Mouse (Mus musculus): ENCODE results near the gene Ndufb5.
A peak's percentile ranks its signal among the peaks of the same experiment; 100 is the strongest.
"Not testable (repeated sequence)": the region's sequence is repeated elsewhere in the genome, so short reads cannot be mapped to it uniquely, and the experiment has no call there.

Gene Ndufb5

DNA sequence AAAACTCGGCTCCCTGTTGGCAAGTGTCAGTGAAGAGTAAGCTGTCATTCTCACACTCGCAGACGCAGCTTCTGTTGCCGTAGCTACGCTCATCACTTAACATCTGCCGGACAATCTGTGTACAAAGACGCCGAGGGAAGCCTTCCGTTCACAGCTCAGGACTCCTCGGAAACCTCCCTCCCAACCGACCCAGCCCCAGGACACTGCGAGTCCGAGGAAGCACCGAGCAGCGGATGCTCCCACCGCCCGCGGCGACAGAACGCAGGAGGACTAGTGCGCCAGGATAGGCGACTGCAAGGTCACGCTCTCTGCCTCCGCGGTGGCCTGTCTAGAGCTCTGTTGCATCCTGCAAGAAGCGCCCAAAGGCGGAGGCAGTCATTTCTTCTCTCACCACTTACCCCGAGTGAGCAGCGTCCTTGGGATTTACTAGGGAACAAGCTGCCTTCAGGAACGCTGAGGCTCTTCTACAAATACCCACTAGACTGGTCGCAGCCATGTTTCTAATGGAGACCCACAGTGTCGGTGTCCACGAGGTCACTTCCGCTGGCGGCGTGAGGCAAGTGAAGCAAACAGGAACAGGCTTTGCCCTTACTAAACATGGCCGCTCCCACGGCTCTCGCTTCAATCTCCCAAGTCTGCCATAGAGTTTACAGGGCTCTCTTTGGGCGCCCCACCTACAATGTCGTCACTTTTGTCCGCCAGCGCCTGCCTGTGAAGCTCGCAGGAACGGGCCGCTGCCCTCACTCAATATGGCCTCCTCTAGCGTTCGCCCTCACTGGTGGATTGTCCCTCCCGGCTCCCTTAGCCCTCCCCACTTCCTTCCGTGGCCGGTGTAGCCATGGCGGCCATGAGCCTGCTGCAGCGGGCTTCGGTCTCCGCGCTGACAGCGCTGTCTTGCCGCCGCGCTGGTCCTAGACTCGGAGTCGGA lies at the start of gene Ndufb5:
TSS of gene Ndufb5 (plus strand) at position 747 of the 928 bp plus-strand sequence.
- peak; percentile 97 for DNase-seq

DNA sequence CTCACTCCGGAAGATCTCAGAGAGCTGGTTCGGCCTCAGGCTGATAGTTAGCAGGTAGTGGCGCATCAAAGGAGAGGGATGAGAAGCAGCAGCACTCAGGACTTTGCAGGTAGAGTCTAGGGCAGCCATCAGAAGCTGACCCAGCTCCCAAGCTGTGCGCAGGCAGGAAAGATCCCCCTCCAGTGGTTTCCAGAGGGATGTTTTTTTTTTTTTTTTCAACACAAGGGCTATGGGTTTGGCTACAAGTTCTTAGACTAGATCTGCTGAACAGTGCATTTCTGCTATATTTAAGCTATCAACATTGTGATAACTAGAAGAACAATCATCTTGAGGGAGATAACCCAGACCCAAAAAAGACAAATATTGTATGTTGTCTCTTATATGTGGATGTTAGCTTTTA lies 49.6 kb upstream of the Ndufb5 start:
- no peak for DNase-seq

DNA sequence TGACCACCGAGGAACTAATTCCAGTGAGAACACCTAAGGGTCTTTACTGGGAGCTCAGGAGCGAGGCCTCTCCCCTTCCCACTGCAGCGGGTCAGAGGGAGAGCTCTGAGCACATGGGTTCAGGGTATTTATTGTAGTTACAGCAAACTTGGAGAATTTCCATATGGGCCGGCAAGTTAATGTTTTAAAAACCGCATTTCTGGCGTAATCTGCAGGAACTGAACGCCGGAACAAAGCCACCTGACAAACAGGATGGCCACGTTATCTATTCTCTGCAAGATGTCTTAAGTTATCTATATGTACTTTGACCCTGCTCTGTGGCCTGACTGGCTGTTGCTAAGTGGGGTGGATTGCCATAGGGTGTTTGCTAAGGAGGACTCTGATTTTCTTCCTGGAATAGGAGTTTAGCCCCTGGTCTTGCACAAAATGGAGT lies 47.2 kb upstream of the Ndufb5 start:
- DNase-seq, result no peak

DNA sequence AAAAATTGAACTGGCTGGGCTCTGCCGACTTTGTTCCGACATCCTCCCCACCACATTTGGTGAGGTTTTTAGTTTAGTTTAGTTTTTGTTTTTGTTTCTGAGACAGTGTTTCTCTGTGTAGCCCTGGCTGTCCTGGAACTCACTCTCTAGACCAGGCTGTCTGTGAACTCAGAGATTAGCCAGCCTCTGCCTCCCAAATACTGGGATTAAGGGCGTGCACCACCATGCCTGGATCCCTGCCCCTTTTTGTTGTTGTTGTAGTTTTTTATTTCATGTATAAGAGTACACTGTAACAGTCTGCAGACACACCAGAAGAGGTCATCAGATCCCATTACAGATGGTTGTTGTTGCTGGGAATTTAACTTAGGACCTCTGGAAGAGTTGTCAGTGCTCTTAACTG lies 46.8 kb upstream of the Ndufb5 start:
- no peak for DNase-seq

DNA sequence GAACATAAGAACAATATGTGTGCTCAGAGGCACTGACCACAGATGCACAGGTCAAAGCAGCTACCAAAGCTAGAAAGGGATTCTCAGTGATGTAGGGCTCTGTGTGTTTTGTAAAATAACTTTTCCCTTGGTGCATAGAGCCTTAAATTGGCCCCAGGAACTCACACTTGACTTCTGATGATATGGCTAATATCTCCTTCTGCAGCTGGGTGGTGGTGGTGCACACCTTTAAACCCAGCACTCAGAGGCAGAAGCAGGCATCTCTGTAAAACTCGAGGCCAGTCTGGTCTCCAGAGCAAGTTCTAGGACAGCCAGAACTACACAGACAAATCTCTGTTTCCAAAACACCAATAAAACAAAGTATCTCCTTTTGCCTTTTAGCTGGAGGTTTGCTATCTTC lies 45.9 kb upstream of the Ndufb5 start:
- DNase-seq, result no peak

DNA sequence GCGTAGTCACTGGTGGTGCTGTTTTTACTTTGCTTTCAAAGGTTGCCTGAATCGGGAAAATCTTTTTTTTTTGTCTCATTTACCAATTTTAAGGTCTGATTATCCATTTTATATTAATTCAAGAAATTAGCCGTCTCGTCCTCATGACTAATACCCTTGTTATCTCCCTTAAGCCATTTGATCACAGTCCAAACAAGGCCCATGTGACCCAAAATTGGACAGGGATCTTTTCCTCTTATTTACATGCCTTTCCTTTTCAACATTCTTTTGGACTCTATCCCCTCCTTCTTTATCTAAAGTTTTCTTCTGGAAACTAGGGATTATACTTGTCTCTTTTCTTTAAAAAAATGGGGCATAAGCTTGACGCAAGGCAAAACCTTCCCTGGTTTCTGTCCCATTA lies 44.9 kb upstream of the Ndufb5 start:
- no peak for DNase-seq

DNA sequence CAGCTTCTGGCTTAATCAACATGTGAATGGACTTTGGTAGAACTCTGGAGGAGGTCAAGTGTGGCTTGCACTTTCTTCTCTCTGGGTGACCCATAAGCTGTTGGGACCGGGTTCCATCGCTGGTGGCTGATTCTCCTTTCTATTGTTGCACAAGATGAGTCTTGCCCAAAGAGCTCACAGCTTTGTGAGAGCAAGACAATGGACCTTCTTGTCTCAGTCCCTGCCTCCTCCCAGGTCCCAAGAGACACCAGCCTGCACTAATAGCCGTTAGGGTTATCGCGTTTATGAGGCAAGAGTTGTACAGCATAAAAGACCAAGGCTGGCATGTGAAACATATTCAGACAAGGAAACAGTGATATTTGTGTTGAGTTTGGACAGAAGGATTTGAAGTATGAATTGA lies 42.6 kb upstream of the Ndufb5 start:
- no peak for DNase-seq

DNA sequence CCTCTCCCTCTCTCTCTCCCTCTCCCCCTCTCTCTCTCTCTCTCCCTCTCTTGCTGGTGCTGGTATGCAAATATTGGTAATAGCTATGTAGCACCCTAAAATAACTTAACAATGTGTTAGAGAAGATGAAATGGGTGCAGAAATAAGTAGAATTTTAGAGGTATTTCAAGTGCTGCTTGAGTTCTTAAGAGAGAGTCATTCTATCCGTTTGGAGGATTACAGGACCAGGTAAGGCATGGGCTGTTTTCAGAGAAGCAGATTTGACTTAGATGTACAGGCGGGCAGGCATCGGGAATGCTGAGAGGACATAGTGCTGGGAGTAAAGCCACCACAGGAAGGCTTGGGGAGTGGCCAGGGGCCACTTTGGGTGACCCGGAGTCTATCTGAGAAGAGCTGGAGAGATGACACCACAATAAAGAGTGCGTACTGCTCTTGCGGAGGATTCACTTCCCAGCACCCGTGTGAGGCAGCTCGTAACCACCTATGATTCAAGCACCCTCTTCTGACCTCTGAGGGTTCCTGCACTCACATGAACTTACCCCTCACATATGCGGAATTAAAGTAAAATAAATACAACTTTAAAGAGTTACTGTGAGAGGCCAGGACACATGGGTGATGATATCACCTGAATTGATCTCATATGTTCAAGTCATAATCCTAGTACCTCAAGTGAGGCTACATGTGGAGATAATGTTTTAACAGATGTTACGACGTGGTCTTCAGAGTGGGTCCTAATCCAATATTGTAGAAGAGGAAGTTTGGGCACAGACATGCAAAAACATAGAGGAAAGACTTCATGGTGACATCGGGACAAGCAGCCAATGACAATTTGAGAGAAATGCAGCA lies 41.8 kb upstream of the Ndufb5 start:
- DNase-seq, result no peak

DNA sequence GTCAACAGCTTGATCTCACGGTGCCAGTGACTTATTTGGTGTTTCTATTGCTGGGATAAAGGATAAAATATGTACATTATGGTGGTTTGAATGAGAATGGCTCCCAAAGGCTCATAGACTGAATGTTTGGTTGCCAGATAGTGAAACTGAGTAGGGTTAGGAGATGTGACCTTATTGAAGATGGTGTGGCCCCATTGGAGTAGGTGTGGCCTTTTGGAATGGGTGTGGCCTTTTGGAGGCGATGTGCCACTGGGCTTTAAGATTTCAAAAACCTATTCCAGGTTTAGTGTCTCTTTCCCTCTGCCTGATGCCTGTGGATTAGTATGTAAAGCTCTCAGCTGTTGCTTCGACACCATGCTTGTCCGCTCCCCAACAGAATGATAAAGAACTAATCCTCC lies 41.2 kb upstream of the Ndufb5 start:
- no peak for DNase-seq

DNA sequence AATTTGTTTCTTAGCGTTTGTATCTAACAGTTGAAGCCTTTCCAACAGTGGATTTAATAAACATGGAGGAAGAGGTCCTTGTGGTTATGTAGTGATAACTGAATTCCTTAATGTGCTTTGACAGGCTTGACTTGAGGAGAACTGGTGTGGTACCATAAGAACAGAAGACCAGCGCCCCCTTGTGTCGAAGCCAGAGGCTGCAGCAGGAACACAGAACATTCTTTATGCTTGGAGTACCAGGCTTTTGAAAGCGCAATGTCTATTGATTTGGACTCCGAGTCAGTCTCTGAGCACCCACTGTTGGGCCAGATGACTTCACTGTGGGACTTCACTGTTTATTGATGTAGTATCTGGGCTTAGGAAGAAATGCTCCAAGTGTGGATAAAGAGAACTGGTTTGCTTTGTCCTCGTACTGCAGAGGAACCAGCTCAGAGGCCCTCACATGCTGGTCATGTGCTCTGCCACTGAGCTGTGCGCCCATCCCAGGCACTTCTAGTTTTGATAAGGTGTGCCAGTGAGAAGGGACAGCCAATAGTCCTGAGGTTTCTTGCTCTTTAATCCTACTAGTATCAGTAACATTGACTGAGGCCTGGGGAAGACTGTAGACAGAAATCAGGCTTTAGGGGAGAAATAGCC lies 38.4 kb upstream of the Ndufb5 start:
- DNase-seq, result peak; percentile 83

DNA sequence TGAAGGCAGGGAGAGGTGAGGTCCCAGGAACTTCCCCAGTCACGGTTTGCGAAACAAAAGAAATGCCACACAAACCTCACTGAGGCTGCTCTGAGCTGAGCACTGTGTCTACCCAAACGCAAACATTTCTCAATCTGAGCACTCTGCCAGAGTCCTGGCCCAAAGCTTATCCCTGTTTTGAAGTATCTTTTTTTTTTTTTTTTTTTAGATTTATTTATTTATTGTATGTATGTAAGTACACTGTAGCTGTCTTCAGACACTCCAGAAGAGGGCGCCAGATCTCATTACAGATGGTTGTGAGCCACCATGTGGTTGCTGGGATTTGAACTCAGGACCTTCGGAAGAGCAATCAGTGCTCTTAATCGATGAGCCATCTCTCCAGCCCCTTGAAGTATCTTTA lies 32.8 kb upstream of the Ndufb5 start:
- DNase-seq, result not testable (repeated sequence)

DNA sequence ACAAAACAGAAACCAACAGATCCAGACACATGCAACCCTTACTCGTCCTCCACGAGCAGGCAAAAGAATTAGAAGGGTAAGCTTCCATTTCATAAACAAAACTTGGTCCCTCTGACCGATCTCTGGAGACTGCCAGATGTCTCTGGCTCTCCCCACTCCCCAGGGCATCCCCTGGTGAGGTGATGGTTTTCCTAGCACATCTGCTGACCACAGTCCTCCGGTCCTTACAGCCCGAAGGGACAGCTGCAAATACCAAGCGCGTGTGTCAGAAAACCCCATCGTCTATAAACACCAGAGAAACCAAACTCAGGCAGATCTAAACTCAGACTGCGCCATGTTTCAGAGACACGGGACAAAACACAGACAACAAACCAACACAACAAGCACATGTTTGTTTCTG lies 32.2 kb upstream of the Ndufb5 start:
- DNase-seq, result not testable (repeated sequence)

DNA sequence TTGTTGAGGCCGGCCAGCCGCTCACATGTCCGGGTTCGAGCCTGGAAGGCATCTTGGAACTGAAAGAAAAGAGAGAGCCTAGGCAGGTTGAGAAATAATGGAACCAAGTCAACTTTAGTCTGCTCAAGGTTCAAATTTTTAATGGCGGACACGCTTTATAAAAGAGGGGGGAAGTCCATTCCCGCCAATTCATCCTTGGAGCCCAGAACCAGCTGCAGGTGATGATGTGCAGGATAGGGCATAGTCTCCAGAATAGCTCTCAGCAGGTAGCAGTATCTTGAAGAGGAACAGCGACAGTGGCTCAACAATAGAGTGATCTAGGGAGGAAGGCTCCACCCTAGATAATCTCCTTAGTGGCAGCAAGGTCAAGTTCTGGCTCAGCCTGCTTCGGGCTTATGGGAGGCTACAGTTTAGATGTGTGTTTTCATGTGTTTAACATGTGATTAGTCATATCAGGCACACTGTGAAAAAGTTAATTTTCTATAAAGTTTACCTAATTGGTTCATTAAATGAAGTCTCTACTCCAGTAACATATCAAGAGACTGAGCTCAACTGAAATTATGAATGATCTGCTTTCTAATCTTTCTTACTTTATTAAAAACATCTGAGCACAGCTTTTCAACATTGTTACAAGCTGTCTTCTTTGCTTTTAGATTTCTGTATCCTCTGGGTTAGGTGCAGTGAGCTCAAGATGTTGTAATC lies 31.0 kb upstream of the Ndufb5 start, which contains the start of gene Actl6a:
TSS of gene Actl6a (plus strand) at position 652 of the 702 bp plus-strand sequence.
- DNase-seq, result not testable (repeated sequence)

DNA sequence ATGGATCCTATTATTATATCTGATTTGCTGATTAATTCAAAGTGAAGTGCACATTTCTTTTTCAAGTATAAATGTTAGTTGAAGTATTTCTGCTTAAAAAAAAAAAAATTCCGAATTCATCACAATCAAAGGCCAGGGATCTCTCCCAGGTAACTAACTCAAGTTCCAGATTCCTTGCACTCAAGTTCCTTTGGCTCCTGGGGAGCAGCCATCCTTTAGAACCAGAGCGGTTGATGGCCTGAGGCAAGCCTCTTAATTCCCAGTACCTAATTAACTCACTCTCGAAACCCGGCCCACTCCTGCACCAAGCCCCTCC lies 28.8 kb upstream of the Ndufb5 start:
- DNase-seq, result no peak

DNA sequence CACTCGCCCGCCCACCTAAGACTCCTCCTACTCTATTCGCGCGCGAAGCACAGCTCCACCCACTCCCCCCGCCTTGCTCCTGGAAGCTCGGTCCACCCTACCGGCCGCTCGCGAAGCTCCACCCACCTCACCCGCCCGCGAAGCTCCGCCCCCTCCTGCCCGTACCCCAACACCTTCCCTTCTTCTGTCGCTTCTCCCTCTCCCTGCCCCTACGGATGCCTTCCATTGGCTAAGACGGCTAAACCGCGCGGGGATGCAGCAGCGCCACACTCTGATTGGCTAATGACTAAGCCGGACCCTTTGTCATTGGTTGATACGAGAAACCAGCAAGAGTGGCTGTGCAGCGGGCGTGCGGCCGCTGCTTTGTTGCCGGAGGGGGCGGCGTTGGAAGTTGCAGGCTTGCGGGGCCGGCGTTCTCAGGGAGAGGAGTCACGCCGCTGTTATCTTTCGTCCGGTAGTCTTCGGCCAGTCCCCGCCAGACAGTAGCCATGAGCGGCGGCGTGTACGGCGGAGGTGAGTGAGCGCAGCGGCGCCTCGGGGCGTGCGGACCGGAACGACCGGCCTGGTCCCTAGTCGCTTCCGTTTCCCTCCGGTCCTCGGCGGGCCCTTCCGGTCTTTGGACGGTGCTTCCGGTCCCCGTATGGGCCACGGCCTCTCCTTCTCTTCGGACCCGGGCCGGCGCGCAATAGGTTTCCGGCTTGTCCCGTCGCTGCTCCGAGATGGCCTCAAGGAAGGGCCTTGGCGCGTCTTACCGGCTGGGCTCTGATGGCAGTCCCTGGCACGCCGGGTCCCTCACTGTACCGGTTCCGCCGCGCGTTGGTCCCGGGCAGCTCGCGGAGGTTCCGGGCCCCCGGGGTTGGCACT lies 28.2 kb upstream of the Ndufb5 start:
- DNase-seq, result peak; percentile 98

DNA sequence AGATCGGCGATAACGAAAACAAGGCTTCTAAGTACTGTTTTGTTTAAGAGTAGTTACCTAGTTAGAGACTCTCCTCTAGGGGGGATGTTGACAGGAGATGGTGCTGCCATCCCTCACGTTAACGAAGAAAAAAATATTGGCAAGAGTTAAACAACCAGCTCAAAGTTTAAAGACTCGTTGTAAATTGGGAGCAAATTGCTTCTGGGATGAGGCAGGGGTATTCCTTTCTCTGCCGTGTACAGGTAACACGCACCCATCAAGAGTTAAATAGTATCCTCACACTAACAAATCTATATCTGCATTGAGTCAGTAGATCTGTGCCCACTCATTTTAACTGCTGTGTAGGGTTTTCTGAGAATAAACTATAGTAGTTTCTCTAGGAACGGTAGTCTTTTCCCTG lies 27.4 kb upstream of the Ndufb5 start:
- DNase-seq, result no peak

DNA sequence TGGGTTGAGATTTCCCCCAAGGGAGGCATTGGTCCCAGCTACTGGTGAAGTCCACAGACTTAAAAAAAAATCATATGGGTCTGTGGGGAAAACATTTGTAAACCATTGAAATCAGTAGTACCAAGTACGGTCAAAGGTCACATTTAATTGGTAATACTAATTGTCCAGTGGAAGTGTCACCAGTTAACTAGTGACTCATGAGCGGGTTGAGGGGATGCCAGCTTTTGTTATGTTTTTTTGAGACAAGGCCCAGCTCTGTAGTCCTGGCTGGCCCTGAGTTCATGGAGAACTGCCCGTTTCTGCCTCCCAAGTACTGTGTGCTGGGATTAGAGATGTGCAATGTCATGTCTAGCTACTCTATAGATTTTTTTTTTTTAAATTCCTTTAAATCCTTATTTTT lies 23.1 kb upstream of the Ndufb5 start:
- no peak for DNase-seq

DNA sequence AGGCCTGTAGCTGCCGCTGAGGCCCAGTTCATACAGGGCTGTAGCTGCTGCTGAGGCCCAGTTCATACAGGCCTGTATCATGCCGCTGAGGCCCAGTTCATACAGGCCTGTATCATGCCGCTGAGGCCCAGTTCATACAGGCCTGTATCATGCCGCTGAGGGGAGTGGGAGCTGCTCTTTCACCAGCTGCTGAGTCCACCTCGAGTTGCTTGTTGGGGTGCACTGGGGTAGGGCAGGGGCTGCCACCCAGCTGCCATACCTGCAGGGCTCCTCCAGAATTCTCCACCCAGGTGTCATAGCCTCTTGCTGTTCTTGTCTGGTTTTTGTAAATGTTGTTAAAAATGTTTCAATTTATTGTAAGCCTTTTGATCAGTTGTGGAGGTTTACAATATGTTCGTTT lies 19.4 kb upstream of the Ndufb5 start:
- not testable (repeated sequence) for DNase-seq

DNA sequence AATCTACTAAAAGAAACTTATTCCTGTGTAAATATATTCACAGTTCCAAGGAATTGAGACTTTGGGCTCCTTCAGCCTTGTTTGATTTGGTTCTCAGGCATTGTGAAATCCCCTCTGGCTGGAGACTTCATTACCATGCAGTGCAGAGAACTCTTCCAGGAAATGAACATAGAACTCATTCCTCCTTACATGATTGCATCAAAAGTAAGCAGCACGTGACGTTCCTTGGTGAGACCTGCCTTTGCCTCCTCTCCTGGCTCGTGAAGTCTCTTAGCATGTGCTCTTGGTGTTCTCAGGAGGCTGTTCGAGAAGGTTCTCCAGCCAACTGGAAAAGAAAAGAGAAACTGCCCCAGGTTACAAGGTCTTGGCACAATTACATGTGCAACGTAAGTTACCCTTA lies 18.5 kb upstream of the Ndufb5 start:
- no peak for DNase-seq

DNA sequence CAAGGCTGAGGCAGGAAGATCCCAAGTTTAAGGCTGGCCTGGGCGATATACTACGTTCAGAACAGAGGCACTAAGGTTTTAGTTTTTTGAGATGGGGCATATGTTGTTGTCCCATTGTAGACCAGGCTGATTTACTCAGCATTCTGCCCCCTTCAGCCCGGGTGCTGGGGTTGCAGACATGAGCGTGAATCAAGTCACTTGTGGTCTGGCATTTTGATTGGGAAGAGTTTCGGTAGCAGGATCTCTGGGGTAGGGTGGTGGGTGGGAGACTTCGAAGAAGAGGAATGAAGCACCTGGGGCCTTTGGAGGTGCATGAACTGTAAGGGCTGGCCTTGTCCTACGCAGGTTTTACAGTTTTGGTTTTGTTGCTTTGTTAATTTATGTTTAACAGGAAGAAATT lies 12.6 kb upstream of the Ndufb5 start:
- DNase-seq, result no peak

DNA sequence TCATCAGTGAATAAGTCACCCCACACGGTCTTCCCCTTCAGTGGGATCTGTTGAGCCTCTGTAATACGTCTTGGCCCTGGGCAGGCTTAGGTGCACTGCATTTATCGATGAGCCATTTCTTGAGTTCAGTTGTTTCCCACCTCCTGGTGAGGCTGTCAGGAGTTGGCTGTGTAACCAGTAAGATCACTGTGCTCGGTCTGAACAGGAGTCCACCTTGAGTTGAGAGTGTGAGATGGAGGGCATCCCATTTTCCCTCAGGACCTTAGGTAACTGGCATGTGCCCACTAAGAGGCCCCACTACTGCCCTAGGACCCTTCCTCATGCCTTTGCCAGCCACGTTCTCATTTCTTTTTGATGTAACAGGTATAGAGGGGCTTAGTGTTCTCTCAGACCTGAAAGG lies 10.8 kb upstream of the Ndufb5 start:
- DNase-seq, result no peak

DNA sequence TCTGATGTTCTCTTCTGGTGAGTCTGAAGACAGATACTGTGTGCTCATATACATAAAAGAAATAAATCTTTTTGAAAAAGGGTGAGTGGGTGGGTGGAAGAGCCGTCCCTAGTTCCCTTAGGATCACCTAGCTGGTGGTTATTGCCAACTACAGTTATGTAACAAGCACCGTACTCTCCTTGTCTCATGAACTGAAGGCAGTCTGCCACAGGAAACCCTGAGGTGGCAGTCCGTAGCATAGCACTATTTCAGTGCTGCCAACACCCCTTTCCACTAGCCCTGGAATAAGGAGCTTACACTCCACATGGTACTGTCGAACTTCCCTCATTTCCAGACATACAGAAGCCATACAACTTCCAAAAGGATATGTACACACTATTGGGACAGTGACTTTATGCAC lies 8.9 kb upstream of the Ndufb5 start:
- no peak for DNase-seq

Measured in thymus, postnatal 25 days (tissue).